Mouse (Mus musculus) adrenal gland, postnatal 14 days (tissue): ENCODE measurements at regions not wholly inside any gene's neighbourhood (a gene's known extent, or its start where the extent isn't known, plus 50 kb on each side); places are given as distances from the start of the nearest gene placed in this dataset.
"Not testable (repeated sequence)": the region's sequence is repeated elsewhere in the genome, so short reads cannot be mapped to it uniquely, and the experiment has no call there.

Source experiments
- DNase-seq: peaks from one replicate; pipeline ENCODE4 v3.0.0; 2021; ENCODE audit warnings: mixed read lengths

DNA sequence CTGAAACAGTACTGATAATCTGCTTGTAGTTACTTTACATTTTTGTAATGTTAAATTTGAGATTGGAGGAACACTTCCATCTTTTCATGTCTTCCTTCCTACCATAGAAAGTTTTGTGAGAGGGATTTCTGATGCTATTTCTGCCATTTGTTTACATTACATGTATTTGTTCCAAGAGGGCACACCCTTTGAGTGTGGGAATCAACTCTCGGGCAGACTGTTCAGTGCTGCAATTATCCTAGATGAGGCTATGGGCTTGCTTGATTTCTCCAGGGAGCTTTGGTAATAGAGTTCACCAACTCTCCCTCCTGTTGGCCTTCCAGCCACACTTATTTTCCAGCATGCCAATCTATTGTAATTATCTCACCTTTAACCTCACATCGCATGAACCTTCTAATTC is 52.4 kb downstream of the Gm13691 start:
- DNase-seq = no peak

DNA sequence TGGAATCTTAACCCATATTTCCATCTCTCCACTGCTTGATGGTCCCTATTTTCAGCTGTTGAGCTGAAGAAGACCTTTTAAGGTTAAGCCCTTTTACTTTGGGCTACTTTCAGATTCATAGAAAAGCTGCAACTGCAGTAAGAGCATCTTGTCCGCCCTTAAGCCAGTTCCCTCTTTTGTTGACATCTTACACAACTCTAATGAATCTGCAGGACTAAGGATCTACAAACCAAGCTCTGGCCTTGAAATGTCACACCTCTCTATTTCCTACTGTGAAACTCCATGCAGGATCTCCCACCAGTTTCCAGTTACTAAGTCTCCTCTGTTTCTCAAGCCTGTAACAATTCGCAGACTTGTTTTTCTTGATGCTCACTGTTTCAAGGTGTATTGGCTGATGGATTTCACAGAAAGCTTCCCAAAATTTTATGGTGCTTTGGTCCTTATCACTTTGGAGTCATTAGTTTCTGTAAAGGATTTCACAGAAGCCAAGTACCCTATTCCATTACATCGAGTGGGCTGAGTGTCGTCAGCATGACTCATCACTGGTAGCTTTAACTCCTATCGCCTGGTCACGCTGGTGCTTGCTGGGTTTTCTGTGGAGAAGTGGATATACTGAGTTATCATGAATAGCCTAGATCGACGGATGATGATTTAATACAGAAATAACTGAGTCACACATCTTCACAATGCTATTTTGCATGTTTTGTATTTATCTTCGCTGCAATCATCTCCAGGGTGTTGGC is 58.2 kb downstream of the Gm13691 start:
- DNase-seq = no peak

DNA sequence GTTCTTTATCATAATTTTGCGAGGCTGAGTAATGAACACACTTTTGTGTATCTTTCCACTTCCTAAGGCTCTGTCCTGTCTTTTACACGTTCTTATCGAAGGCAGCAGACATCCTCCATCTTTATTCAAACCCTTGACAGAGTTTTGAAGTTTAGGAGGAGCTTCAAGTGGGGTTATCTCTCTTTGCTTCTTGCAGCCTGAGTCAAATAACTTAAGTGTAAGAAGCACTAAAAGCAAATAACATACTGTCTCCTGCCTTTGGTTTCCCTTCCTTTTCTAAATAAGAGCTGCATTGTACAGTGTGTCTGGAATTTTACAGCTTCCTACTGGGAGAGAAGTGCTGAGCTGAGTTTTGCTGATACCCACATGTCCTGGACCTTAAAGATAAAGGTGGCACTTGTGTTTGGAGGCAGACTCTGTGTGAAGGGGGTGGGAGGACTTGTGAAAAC is 61.6 kb downstream of the Gm13691 start:
- DNase-seq = no peak

DNA sequence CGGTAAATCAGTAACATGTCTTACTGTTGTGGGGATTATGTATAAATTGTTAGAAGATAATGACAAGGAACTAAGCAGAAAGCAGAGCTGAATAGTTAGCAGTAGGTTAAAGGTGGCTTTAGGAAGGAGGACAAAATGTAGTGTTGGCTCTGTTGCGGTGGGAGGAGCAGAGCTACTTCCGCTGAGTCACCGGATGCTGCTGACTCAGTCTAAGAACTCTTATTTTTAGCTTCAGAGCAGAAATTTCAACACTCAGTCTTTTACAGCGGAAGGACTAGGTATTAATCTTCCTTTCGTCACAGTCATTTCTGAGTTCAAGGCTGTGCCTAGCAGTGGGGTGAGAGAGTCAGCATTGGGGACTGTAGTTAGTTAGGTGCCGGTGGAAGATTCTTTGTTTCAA is 68.9 kb downstream of the Gm13691 start:
- DNase-seq = peak; percentile 41

DNA sequence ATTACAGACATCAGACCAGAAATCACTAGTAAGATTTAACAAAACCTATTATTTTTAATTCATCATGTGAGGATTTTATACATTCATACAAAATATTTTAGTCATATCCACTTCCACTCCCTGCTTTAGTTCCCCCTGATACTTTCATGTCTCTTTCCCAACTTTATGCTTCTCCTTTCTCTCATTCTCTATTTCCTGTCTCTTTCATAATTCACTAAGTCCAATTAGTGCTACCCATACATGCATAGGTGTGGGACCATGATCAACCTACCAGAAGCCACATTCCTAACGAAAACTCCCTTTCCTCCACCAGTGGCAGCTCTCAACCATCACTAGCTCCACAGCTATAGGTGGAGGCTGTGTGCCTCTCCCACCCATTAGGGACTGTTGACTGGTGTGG is 70.9 kb downstream of the Gm13691 start:
- DNase-seq = no peak

DNA sequence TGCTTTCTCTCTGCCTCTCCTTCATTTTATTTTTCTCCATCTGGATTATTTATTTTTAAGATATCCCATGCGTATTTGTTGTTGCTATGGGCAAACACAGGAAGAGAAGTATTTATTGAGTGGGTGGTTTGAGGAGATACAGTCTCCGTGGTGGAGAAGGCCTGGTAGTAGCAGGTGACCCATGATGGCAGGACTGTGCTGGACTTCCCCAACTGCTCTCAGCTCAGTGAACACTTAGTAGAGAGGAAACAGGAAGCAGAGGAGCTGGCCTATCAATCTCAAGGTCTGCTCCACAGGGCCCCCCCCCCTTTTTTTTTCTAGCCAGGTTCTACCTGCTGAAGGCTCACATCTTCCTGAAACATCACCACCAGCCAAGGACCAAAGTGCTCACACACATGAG is 74.0 kb downstream of the Gm13691 start:
- no peak for DNase-seq

DNA sequence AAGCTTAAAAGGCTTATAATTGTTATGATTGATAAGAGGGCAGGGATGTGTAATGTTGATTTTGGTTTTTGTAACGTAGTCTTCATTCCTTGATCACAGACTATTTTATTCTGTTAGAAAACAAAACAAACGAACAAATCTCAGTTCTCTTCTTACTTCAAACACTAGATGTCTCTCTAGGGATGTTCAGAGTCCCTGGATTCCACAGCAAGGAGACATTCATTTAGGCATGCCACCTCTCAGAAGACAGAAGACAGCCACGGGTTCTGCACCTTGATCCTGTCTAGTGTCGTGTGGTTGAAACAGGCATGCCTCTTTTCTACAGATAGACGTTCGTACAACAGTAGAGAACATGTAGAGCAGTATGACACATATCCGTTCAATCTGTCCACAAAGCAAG is 74.7 kb downstream of the Gm13691 start:
- no peak for DNase-seq

DNA sequence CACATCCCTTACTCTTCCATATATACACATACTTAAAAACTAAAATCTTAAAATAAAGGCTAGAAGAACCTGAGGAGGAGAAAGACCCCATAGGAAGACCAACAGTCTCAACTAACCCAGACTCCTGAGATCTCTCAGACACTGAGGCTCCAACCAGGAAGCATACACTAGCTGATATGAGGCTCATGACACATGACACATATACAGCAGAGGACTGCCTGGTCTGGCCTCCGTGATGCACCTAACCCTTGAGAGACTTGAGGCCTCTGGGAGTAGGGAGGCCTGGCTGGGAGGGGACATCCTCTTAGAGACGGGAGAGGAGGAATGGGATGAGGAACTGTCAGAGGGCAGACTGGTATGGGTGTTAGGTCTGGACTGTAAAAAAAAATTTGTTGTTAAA is 75.4 kb downstream of the Gm13691 start:
- DNase-seq = no peak

DNA sequence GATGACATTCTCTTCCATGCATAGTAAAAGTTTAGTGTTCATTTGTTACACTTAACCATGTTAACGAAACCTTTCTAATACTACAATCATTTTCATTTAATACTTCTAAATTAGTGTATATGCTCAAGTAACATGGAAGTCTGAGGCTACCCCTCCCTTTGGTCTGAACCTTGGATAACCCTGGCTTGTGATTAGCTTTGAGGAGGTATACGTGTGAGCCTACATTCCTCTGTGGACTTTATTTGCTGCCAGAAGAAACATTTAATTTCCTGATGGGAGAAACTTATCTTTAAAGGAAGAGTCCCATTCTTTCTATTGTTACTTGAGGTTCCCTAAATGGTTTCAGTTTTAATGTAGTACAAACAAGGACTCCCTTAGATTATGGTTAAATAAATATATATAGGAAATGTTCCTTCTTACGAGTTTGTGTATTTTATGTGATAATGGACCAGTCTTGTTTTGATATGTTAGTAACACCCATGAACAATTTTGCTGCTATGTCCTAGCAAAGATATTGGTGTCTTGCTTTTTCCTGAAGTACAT is 75.9 kb downstream of the Gm13691 start:
- no peak for DNase-seq

DNA sequence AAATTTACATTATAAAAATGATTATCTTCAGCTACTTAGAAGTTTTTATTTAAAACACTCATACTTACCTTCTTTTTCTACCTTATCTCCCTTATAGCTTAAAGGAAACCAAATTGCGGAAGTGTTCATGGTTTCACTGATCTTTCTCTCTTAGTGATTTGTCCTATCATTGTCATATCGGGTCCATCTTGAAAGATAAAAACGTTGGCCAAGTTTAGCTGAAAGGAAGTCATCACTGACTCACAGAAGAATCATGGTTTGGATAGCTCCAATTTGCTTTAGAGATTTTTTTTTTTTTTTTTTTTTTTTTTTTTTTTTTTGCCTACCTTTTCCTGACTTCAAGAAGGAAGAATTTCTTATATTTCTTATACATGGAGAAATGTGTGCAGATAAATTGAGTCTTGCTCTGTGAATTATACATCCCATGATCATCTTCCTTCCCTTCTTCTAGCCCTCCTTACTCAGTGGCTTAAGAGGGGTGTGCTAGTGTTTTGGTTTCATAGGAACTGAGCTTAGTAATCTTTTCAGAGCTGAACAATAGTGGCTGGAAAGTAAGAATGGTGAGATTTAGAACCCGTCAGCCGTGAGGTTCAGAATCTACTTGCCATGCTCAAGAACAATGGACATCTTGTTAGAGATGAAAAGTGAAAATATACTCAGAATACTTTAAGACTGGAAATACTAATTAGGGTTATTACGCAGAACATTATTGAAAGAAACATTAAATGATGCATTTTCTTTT is 76.6 kb downstream of the Gm13691 start:
- no peak for DNase-seq

DNA sequence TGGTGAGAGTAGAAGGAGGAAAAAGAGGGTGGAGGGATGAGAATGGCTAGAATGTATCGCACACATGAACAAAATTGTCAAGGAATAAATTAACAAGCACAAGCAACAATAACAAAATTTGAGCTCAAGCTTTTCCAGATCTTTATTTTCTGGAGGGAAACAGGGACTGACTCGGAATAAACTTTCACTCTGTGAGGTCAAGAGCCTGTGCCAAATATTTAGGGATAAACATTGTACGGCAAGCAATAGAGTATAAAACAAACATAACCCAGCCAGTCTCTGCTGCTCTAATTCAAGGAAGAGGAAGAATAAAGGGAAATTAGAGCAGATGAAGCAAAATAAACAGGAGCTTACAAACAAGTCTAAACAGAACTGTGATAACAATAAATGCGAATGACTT is 78.3 kb downstream of the Gm13691 start:
- no peak for DNase-seq

DNA sequence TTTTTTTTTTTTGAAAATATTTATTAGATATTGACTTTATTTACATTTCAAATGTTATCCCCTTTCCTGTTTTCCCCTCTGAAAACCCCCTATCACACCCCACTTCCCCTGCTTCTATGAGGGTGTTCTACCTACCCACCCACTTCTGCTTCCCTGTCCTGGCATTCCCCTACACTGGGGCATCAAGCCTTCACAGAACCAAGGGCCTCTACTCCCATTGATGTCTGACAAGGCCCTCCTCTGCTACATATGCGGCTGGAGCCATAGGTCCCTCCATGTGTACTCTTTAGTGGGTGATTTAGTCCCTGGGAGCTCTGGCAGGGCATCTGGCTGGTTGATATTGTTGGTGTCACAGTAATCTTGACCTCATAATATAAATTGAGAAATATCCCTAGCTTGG is 79.1 kb downstream of the Gm13691 start:
- not testable (repeated sequence) for DNase-seq

DNA sequence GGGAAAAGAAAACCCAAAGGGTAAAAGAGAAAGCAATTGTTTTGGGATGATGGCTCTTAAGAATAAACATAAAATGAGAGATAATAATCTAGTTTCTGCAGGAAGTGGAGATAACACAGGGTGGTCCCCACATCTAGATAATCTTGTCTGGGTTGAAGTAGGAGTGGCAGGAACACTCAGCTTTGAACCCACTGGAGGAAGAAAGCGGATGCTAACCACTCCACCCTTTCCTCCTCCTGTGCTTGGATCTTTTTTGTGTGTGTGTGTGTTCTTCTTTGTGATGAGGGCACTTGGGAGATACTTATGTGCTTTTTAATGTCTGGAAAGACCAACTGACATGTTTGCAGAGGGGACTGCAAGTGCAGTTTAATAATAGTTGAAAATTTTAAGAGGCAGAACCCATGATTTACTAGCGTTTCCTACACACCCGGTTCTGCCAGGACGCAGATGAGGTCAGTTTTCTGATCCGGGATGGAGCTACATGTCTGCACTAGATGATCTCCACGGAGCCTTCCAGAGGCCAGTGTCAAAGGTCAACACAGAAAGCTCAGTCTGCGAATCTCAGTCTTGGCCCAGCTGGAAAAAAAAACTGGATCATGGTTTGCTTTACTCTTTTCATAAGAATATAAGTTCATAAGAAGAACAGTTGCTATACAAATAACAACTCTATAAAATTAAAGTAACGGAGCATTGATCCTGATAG is 82.7 kb downstream of the Gm13691 start:
- no peak for DNase-seq

DNA sequence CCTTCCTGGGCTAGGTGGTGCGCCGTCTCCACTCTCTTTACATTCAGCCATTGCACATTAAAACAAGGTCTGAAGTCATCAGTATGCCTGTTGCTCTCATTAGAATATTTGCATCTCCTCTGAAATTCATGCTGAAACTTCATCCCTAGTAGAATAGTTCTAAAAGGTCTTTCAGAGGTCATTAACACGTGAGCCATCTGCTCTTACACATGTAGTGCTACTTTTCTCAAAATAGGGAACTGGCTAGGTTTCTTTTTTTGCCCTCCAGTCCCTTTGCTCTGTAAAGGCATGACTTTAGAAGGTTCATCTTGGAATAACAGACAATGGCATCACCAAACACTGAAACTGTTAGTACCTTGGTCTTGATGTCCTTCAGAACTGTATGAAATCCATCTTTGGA is 85.6 kb downstream of the Gm13691 start:
- DNase-seq = no peak

DNA sequence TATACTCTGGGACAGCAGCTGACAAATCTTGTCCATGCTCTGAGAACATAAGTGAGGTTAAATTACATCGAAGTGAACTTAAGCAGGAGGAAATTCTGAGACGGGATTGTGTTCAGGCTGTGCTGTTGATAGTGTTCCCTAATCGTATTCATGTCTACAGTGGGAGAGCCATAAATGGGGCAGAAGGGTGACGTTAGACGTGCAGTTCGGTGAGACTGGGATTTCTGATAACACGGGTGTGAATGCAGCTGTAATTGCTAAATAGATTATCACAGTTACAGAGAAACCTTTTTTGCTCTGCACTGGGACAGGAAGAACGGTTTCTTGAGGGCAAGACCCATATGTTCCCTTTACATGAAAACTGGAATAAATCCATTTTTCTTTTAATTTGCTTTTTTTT is 88.9 kb downstream of the Gm13691 start:
- no peak for DNase-seq

DNA sequence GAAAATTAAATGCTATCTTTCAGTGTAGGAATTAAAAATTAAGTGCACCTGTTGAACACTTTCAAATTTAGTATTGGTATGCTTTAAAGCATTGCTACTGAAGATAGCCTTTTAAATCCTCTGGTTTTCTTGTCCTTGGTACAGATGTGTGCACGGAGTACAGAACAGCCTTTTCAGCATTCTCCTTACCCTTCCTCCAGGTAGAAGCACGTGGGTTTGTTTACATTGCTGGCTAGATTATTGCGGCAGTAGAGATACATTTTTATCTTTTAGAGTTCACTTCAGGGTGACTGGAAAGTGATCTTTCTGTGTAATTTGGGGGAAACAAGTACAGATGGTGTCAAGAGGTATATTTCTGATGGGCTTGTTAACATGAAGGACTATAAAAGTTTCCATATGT is 89.9 kb downstream of the Gm13691 start:
- DNase-seq = no peak

DNA sequence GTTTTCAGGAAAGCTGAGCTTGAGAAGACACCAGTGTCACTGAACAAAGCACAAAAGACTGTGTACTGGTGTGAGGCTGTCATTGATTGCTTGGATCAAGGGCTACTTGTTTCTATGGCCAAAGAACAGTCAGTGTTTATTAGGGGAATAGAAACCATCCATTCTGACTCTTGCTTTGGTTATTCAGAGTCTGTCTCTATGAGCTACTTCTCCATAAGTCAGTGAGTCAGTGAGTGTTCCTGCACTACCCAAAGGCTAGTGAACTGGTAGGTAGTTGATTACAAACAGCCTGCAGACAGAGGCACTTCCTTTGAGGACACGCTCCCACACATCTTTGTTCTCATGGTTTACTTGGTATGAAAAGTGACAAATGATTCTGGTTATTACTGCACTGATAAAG is 104.4 kb downstream of the Gm13691 start:
- no peak for DNase-seq

DNA sequence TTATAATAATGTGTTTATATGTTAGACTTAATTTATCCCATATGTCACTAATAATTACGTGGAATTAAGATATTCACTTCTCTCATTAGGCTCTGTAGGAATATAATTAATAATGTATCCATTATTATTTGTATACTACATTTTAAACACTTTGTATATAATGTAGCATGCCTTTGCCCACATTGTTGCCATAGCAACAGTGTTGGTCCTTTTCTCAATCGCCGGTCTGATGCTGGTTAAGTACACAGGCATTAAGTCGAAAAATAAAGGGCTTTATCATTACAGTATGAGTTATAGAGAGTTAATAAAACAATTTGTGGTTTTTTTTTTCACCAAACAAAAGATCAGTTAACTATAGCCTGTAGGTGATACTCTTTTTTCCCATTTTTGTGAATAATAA is 108.4 kb downstream of the Gm13691 start:
- no peak for DNase-seq

DNA sequence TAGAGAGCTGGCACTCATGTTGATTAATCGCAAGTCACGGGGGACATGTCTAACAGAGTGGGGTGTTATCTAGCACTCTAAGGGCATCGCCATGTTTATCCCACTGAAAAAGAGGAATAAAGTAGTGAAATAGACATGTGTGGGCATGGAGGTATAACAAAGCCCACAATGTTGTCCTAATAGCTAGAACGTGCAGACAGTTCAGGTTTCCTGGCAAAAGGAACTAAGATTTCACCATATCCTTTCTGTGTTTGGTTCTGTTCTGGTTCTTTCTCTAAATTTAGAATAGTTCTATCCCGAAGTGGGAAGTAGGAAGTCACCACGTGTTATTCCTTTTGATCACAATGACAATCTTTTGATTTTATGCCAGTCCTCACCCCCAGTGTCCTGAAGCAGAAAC is 123.2 kb downstream of the Gm13691 start:
- no peak for DNase-seq

DNA sequence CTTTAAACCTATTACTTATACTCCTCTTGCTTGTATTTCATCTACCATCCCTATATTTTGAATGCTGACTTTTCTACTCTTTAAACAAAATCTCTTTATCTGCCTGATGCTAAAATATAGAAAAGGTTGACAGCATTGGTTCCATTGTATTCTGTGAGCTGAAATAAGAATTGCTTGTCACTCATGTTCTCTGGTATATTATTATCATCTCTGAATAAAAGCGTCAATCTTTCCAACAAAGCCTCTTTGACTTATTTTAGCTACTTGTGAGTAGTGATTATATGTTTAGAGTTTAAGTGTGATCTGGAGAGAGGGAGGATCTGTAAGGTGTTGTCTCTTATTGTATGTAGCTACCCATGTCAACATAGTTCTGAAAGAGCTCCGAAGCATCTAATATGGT is 129.5 kb downstream of the Gm13691 start:
- DNase-seq = no peak

DNA sequence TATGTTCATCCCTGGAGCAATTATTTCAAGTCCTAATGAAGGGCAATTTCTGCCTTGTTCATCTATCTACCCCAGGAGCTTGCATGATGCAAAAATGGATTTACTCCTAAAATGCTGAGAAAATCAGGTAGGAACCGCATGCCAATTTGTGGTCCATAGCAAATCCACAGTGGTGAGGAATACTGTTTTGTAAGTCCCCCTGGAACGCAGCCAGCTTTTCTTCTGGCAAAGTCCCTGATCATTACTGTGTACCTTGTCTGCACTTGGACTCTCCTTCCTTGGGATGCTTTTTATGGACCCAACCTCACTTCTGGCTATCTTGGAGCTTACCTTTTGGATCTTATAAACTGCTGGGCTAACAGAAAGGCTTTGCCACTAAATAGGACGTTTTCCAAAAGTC is 137.2 kb downstream of the Gm13691 start:
- peak; percentile 6 for DNase-seq

DNA sequence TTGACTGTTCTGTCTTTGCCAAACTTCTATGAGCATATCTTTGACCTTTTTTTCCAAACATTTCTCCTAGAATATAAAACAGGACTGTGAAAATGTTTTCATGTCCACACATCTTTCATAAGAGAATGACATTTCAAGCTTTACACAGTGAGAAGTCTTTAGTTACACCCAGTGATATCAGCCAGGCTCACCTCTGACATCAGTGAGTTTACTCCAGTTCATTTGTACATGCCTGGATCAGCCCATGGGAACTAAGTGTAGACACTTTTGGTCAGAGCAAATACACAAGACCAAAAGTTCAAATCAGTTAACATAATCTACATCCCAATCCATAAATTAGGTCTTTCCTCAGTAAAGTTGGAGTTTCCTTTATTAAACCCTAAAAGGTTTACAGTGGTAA is 171.4 kb downstream of the Gm13691 start:
- no peak for DNase-seq

DNA sequence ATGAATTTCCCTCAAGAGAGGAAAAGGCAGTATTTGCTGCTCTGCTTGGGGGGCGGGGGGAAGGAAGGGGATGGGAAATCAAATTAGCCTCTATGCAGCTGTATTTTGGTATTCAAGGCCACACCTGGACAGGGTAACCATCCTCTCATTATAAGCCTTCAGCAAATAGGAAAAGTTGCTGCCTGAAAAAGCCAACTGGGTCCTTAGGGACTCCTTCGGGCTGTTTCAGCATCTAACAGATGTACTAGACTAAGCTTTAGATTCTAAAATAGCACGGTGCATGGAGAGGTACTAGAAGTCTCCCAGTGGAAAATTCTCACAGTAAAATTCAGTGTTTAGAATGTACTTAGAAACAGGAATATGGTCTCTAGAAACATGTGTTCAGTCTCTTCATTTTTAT is 183.1 kb downstream of the Gm13691 start:
- no peak for DNase-seq
